Mouse (Mus musculus): Measurements from ENCODE around the gene Gm21149.
"Not testable (repeated sequence)": the region's sequence is repeated elsewhere in the genome, so short reads cannot be mapped to it uniquely, and the experiment has no call there.

Gene Gm21149

GRCm38 (mm10) chr5:15461613-15462012 lies 14.7 kb downstream of the Gm21149 start:
- not testable (repeated sequence) for DNase-seq (ENCODE audit: low read depth, low spot score)

DNA sequence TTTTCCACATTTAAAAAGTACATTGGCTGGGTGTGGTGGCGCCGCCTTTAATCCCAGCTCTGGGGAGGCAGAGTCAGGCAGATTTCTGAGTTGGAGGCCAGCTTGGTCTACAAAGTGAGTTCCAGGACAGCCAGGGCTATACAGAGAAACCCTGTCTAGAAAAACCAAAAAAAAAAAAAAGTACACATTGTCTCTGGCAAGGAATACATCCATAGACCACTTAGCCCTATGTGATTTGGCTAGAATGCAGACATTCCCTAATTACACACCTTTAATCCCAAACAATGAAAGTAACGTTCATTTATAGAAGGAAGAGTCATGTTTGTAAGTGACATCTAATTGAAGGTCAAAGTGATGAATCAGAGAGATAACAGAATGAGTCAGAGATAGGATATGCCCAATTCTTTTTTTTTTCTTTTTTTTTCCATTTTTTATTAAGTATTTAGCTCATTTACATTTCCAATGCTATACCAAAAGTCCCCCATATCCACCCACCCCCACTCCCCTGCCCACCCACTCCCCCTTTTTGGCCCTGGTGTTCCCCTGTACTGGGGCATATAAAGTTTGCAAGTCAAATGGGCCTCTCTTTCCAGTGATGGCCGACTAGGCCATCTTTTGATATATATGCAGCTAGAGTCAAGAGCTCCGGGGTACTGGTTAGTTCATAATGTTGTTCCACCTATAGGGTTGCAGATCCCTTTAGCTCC lies 18.3 kb downstream of the Gm21149 start:
- not testable (repeated sequence) for DNase-seq (ENCODE audit: low read depth, low spot score)
